Mouse (Mus musculus): Measurements from ENCODE around the gene Glis1. TPM values are rescaled to one million over a fixed set of nuclear protein-coding genes. Genes with fewer than 3 reads are reported as not detected.

Glis1 gene
- polyA plus RNA-seq (2014; fragmentation: Nextera tagmentation; extraction: Ambion mirVana) = 1.2 and 1.5 TPM in 2 replicates

DNA sequence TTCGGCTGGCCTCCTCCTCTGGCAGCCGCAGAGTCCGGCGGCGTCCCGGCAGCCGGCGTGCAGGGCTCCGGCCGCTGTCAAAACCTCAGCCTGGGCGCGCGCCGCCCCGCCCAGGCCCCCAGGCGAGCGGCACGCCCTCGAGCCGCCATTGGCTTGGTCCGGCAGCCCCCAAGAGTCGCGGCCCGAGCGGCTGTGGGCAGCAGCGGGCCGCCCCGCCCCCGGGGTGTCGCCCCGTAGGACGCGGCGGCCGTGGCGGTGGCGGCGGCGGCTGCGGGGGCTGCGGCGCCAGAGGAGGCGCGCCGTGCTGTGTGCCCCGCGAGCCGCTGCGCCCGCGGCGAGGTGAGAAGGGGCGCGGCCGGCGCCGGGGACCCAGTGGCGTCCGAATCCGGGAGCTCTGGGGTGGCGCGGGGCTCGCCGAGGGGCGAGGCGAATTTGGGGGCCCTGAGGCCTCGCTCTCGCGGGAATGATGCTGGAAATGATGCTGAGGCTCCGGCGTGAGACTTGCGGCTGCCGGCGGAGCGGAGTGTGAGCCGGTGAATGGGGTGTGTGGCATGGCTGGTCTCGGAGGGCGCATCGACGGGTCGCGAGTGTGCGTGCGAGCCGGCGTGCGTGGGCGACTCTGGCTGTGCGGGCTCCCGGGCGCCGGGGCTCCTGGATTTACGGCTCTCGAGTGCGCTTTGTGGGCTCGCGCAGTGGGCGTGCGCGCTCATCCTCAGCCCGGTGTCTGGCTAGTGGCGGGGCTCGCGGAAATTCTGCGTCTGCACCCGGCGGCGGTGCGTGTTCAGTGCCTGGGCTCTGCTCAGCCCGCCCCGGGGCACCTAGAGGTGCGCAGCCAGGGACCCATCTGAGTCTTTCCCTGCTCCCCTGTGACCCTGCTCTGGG is at the start of gene Glis1:
Gene Glis1 (plus strand): TSS at position 236 of the 882 bp plus-strand sequence.
- ATAC-seq (replicated peaks; ENCODE audit: low FRiP score) (peak; percentile 87), DNase-seq (ENCODE audit: low spot score) (peak; percentile 66)
- H3K9me3 ChIP-seq (ENCODE audit: control insufficient read depth, low read length) = no peaks in the 10 kb centered on the region
- H3K9ac ChIP-seq (ENCODE audit: low read depth, low read length) = peak within 1 kb of the TSS; percentile 3; the same call in 1 of the 2 replicates
- peaks cover 63% of the 10 kb centered on the region for H3K27me3 ChIP-seq (replicated peaks; ENCODE audit: control insufficient read depth, insufficient read depth, low read length)
- H3K36me3 ChIP-seq (ENCODE audit: control insufficient read depth, insufficient read depth, low read length) = no peaks in the 10 kb centered on the region
- H3K4me1 ChIP-seq (replicated peaks; ENCODE audit: control insufficient read depth, insufficient read depth, low read length) = peaks cover 16% of the 10 kb centered on the region
- peak within 1 kb of the TSS; percentile 65 for H3K4me3 ChIP-seq (ENCODE audit: low read depth, low read length)
- peak within 1 kb of the TSS; percentile 100 for H3K4me2 ChIP-seq
- no peak within 1 kb of the TSS for H3K27ac ChIP-seq (ENCODE audit: low read depth, low read length)
- WGBS = under 1% methylated on average over 111 of the region's 112 CpGs

- Histone ChIP-seq H3K4me3 (ENCODE audit: low read depth, low read length) (no peak overlapping the region), H3K9me3 (ENCODE audit: control insufficient read depth, low read length) (no peaks in the 10 kb centered on the region), H3K27ac (ENCODE audit: low read depth, low read length) (no peak overlapping the region), H3K36me3 (ENCODE audit: control insufficient read depth, insufficient read depth, low read length) (peaks cover 47% of the 10 kb centered on the region), H3K4me1 (replicated peaks; ENCODE audit: control insufficient read depth, insufficient read depth, low read length) (no peaks in the 10 kb centered on the region), H3K9ac (ENCODE audit: low read depth, low read length) (no peak overlapping the region), H3K4me2 (no peak overlapping the region), H3K27me3 (replicated peaks; ENCODE audit: control insufficient read depth, insufficient read depth, low read length) (no peaks in the 10 kb centered on the region)
- 94% methylated on average over 4 of the region's 4 CpGs for WGBS
- DNase-seq (ENCODE audit: low spot score) (no peak), ATAC-seq (replicated peaks; ENCODE audit: low FRiP score) (no peak)
Measured at GRCm38 (mm10) chr4:107387038-107387437, 47.4 kb upstream of the Glis1 start.

GRCm38 (mm10) chr4:107387465-107387864 is 46.9 kb upstream of the Glis1 start:
- ATAC-seq (replicated peaks; ENCODE audit: low FRiP score) (no peak), DNase-seq (ENCODE audit: low spot score) (no peak)
- Histone ChIP-seq H3K4me1 (replicated peaks; ENCODE audit: control insufficient read depth, insufficient read depth, low read length) (no peaks in the 10 kb centered on the region), H3K36me3 (ENCODE audit: control insufficient read depth, insufficient read depth, low read length) (peaks cover 47% of the 10 kb centered on the region), H3K9ac (ENCODE audit: low read depth, low read length) (no peak overlapping the region), H3K9me3 (ENCODE audit: control insufficient read depth, low read length) (no peaks in the 10 kb centered on the region), H3K4me2 (no peak overlapping the region), H3K27me3 (replicated peaks; ENCODE audit: control insufficient read depth, insufficient read depth, low read length) (no peaks in the 10 kb centered on the region), H3K4me3 (ENCODE audit: low read depth, low read length) (no peak overlapping the region), H3K27ac (ENCODE audit: low read depth, low read length) (no peak overlapping the region)
- WGBS = 93% methylated on average over 8 of the region's 8 CpGs

DNA sequence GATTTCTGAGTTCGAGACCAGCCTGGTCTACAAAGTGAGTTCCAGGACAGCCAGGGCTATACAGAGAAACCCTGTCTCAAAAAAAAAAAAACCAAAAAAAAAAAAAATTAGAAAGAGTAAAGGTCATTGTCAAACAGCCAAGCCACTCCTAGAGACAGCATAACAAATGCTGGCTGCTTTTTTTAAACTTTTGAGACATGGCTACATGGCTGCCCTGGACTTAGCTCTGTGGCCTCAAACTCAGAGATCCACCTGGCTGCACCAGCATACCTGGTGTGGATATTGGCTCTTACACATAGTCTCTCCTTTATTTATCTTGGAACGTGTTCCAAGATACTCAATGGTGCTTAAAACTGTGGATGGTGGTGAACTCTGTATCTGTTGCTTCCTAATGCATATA is 46.1 kb upstream of the Glis1 start:
- H3K4me3 ChIP-seq (ENCODE audit: low read depth, low read length) = no peak overlapping the region
- 90% methylated on average over 2 of the region's 2 CpGs for WGBS
- H3K4me2 ChIP-seq = no peak overlapping the region
- DNase-seq (ENCODE audit: low spot score) (no peak), ATAC-seq (replicated peaks; ENCODE audit: low FRiP score) (no peak)
- peaks cover 47% of the 10 kb centered on the region for H3K36me3 ChIP-seq (ENCODE audit: control insufficient read depth, insufficient read depth, low read length)
- H3K27me3 ChIP-seq (replicated peaks; ENCODE audit: control insufficient read depth, insufficient read depth, low read length) = no peaks in the 10 kb centered on the region
- H3K9me3 ChIP-seq (ENCODE audit: control insufficient read depth, low read length) = no peaks in the 10 kb centered on the region
- H3K27ac ChIP-seq (ENCODE audit: low read depth, low read length) = no peak overlapping the region
- no peak overlapping the region for H3K9ac ChIP-seq (ENCODE audit: low read depth, low read length)
- no peaks in the 10 kb centered on the region for H3K4me1 ChIP-seq (replicated peaks; ENCODE audit: control insufficient read depth, insufficient read depth, low read length)

GRCm38 (mm10) chr4:107389345-107389744 is 45.0 kb upstream of the Glis1 start:
- no peaks in the 10 kb centered on the region for H3K4me1 ChIP-seq (replicated peaks; ENCODE audit: control insufficient read depth, insufficient read depth, low read length)
- peaks cover 53% of the 10 kb centered on the region for H3K36me3 ChIP-seq (ENCODE audit: control insufficient read depth, insufficient read depth, low read length)
- H3K27me3 ChIP-seq (replicated peaks; ENCODE audit: control insufficient read depth, insufficient read depth, low read length) = no peaks in the 10 kb centered on the region
- no peaks in the 10 kb centered on the region for H3K9me3 ChIP-seq (ENCODE audit: control insufficient read depth, low read length)
- no peak overlapping the region for H3K9ac ChIP-seq (ENCODE audit: low read depth, low read length)
- no peak overlapping the region for H3K4me2 ChIP-seq
- WGBS = 93% methylated on average over 3 of the region's 3 CpGs
- H3K4me3 ChIP-seq (ENCODE audit: low read depth, low read length) = no peak overlapping the region
- no peak overlapping the region for H3K27ac ChIP-seq (ENCODE audit: low read depth, low read length)
- DNase-seq (ENCODE audit: low spot score) = no peak
- no peak for ATAC-seq (replicated peaks; ENCODE audit: low FRiP score)

DNA sequence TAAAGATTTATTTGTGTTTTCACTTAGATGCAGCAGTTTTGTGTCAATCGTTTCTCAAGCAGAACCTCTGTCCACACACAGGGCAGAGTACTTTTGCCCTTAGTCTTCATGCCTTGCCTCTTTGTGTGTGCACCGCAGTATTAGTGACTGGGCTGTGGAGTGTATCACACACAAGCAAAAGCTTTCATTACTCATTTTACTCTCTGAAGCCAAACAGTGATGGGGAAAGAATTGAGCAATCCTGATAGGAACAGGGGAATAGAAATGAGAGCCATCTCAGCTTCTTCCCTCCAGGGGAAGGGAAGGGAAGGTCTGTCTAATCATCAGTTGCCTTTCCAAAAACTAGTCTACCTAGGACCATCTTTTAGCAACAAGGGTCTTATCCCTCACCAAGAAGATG is 40.6 kb upstream of the Glis1 start:
- H3K4me3 ChIP-seq (ENCODE audit: low read depth, low read length) = no peak overlapping the region
- H3K36me3 ChIP-seq (ENCODE audit: control insufficient read depth, insufficient read depth, low read length) = peaks cover 39% of the 10 kb centered on the region
- no peaks in the 10 kb centered on the region for H3K4me1 ChIP-seq (replicated peaks; ENCODE audit: control insufficient read depth, insufficient read depth, low read length)
- H3K9me3 ChIP-seq (ENCODE audit: control insufficient read depth, low read length) = no peaks in the 10 kb centered on the region
- DNase-seq (ENCODE audit: low spot score) = no peak
- H3K27me3 ChIP-seq (replicated peaks; ENCODE audit: control insufficient read depth, insufficient read depth, low read length) = no peaks in the 10 kb centered on the region
- 92% methylated on average over 2 of the region's 2 CpGs for WGBS
- no peak for ATAC-seq (replicated peaks; ENCODE audit: low FRiP score)
- no peak overlapping the region for H3K9ac ChIP-seq (ENCODE audit: low read depth, low read length)
- H3K4me2 ChIP-seq = no peak overlapping the region
- H3K27ac ChIP-seq (ENCODE audit: low read depth, low read length) = no peak overlapping the region

GRCm38 (mm10) chr4:107420202-107420601 is 14.2 kb upstream of the Glis1 start:
- no peaks in the 10 kb centered on the region for H3K27me3 ChIP-seq (replicated peaks; ENCODE audit: control insufficient read depth, insufficient read depth, low read length)
- WGBS = 75% methylated on average over 4 of the region's 4 CpGs
- H3K9ac ChIP-seq (ENCODE audit: low read depth, low read length) = no peak overlapping the region
- H3K36me3 ChIP-seq (ENCODE audit: control insufficient read depth, insufficient read depth, low read length) = peaks cover 16% of the 10 kb centered on the region
- ATAC-seq (replicated peaks; ENCODE audit: low FRiP score) (no peak), DNase-seq (ENCODE audit: low spot score) (no peak)
- H3K9me3 ChIP-seq (ENCODE audit: control insufficient read depth, low read length) = no peaks in the 10 kb centered on the region
- 0 out of 2 replicates have a peak, but pooled peaks cover 5% of the 10 kb centered on the region for H3K4me1 ChIP-seq (replicated peaks; ENCODE audit: control insufficient read depth, insufficient read depth, low read length)
- no peak overlapping the region for H3K4me3 ChIP-seq (ENCODE audit: low read depth, low read length)
- no peak overlapping the region for H3K27ac ChIP-seq (ENCODE audit: low read depth, low read length)
- no peak overlapping the region for H3K4me2 ChIP-seq

- Histone ChIP-seq H3K9ac (ENCODE audit: low read depth, low read length) (peak overlapping the region; percentile 27; the same call in 1 of the 2 replicates), H3K27ac (ENCODE audit: low read depth, low read length) (no peak overlapping the region), H3K4me3 (ENCODE audit: low read depth, low read length) (peak overlapping the region; percentile 35), H3K9me3 (ENCODE audit: control insufficient read depth, low read length) (no peaks in the 10 kb centered on the region), H3K4me2 (peak overlapping the region; percentile 68), H3K36me3 (ENCODE audit: control insufficient read depth, insufficient read depth, low read length) (peaks cover 10% of the 10 kb centered on the region; the same call in 1 of the 2 replicates), H3K27me3 (replicated peaks; ENCODE audit: control insufficient read depth, insufficient read depth, low read length) (no peaks in the 10 kb centered on the region), H3K4me1 (replicated peaks; ENCODE audit: control insufficient read depth, insufficient read depth, low read length) (0 out of 2 replicates have a peak, but pooled peaks cover 5% of the 10 kb centered on the region)
- DNase-seq (ENCODE audit: low spot score) (no peak), ATAC-seq (replicated peaks; ENCODE audit: low FRiP score) (no peak)
- 5% methylated on average over 14 of the region's 14 CpGs for WGBS
Measured at GRCm38 (mm10) chr4:107421711-107422110, 12.7 kb upstream of the Glis1 start.

GRCm38 (mm10) chr4:107422176-107422575 is 12.2 kb upstream of the Glis1 start:
- DNase-seq (ENCODE audit: low spot score) = no peak
- Histone ChIP-seq H3K36me3 (ENCODE audit: control insufficient read depth, insufficient read depth, low read length) (peaks cover 9% of the 10 kb centered on the region; the same call in 1 of the 2 replicates), H3K9me3 (ENCODE audit: control insufficient read depth, low read length) (no peaks in the 10 kb centered on the region), H3K4me2 (peak overlapping the region; percentile 68), H3K4me3 (ENCODE audit: low read depth, low read length) (no peak overlapping the region), H3K4me1 (replicated peaks; ENCODE audit: control insufficient read depth, insufficient read depth, low read length) (0 out of 2 replicates have a peak, but pooled peaks cover 5% of the 10 kb centered on the region), H3K27ac (ENCODE audit: low read depth, low read length) (no peak overlapping the region), H3K27me3 (replicated peaks; ENCODE audit: control insufficient read depth, insufficient read depth, low read length) (no peaks in the 10 kb centered on the region), H3K9ac (ENCODE audit: low read depth, low read length) (no peak overlapping the region)
- 26% methylated on average over 6 of the region's 6 CpGs for WGBS
- no peak for ATAC-seq (replicated peaks; ENCODE audit: low FRiP score)

Measured in liver, embryonic 11.5 days (tissue).